Mouse (Mus musculus): ENCODE measurements at regions not wholly inside any gene's neighbourhood (a gene's known extent, or its start where the extent isn't known, plus 50 kb on each side); places are given as distances from the start of the nearest gene placed in this dataset.

- no peak overlapping the region for H3K27ac ChIP-seq
- H3K27me3 ChIP-seq (ENCODE audit: low read depth, poor library complexity, severe bottlenecking): no peaks in the 10 kb centered on the region
- no peak for DNase-seq (ENCODE audit: low spot score)
- peaks cover 25% of the 10 kb centered on the region for H3K4me1 ChIP-seq
- H3K36me3 ChIP-seq: no peaks in the 10 kb centered on the region
- 57% methylated on average over 6 of the region's 6 CpGs for WGBS
- no peaks in the 10 kb centered on the region for H3K9me3 ChIP-seq (replicated peaks)
- no peak overlapping the region for H3K4me3 ChIP-seq
Measured at GRCm38 (mm10) chr12:77694101-77694500, 456.2 kb downstream of the Fut8 start.

DNA sequence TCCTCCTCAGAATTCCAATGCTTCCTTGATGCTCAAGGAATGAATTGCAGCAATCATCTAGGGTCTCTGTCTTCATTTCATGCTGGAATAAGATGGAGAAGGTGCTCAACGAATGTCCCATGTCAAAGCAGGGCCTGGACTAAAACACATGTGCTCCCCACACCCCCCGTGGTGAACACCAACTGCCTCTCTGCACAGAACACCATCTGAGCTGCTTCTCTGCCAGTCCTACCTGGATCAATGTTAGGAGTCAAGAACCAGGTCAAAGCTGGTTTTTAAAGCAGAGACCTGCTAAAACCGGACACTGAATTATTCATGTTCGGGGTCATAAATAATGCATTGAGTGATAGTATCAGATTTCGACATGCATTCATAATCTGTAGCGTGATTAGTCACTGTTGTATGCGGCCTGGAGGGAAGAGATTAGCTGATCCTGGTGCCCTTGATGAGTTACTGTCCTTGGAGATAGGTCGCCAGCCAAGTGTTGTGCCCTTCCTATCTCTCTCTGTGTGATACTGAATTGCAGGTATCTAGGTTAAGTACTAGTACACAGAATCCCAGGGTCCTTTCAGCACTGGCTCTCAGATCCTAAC is 458.2 kb downstream of the Fut8 start:
- no peaks in the 10 kb centered on the region for H3K27me3 ChIP-seq (ENCODE audit: low read depth, poor library complexity, severe bottlenecking)
- DNase-seq (ENCODE audit: low spot score): no peak
- H3K4me3 ChIP-seq: no peak overlapping the region
- H3K4me1 ChIP-seq: peaks cover 32% of the 10 kb centered on the region
- H3K9me3 ChIP-seq (replicated peaks): no peaks in the 10 kb centered on the region
- H3K27ac ChIP-seq: no peak overlapping the region
- WGBS: 87% methylated on average over 8 of the region's 8 CpGs
- H3K36me3 ChIP-seq: no peaks in the 10 kb centered on the region

DNA sequence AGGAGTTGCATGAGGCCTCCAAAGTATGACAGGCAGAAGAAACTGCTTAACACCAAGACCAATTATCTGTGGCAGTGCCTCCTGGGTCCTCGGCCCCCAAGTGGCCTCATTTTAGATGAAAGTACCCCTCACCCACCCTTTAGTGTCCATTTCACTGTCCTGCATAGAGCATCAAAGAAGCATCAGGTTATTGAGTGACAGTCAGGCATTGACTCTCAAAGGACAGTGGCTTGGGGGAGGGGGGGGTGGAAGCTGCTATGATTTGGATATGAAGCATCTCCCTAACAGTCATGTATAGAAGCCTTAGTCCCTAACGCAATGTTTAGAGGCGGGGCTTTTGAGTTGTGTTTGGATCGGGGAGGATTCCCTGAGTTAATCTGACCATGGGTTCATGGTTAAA is 458.7 kb downstream of the Fut8 start:
- 90% methylated on average over 4 of the region's 4 CpGs for WGBS
- no peak for DNase-seq (ENCODE audit: low spot score)
- H3K27me3 ChIP-seq (ENCODE audit: low read depth, poor library complexity, severe bottlenecking): no peaks in the 10 kb centered on the region
- peaks cover 32% of the 10 kb centered on the region for H3K4me1 ChIP-seq
- H3K27ac ChIP-seq: no peak overlapping the region
- no peaks in the 10 kb centered on the region for H3K9me3 ChIP-seq (replicated peaks)
- no peaks in the 10 kb centered on the region for H3K36me3 ChIP-seq
- H3K4me3 ChIP-seq: no peak overlapping the region

- Histone ChIP-seq H3K27me3 (ENCODE audit: low read depth, poor library complexity, severe bottlenecking) (no peaks in the 10 kb centered on the region), H3K27ac (no peak overlapping the region), H3K36me3 (no peaks in the 10 kb centered on the region), H3K4me1 (peaks cover 26% of the 10 kb centered on the region), H3K9me3 (replicated peaks) (no peaks in the 10 kb centered on the region), H3K4me3 (no peak overlapping the region)
- WGBS: 79% methylated on average over 7 of the region's 7 CpGs
- no peak for DNase-seq (ENCODE audit: low spot score)
Measured at GRCm38 (mm10) chr12:77698088-77698487, 460.2 kb downstream of the Fut8 start.

DNA sequence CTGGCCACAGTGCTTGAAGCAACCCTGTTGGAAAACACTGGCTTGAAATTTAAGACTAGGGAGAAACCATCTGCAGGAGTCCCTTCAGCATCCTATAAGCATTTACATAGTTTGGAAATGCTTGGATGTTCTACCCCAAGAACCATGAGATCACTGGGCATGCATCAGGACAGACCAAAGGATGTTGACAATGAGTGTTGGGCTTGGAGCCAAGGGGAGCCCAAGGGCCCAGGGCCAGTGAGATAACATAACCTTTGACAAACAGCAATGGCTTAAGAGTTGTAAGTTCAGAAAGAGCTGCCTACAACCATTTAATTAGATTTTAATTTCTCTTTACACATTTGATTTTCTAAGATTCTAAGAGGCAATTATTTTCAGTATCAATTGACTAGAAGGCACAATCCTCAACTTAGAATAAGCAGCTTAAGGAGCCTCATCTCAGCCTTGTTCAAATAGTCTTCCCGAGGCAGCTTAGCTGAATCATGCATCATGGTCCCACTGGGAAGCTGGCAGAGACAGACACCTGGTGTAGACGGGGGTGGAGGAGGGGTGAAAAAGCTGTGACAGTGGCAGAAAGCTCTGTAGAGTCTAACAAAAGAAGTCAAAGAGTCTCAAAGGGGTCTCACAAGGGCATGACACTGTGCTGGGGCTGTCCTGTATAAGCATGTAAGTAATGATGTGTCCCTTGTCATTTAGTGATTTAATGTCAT is 462.1 kb downstream of the Fut8 start:
- peaks cover 7% of the 10 kb centered on the region for H3K4me1 ChIP-seq
- WGBS: 51% methylated on average over 2 of the region's 2 CpGs
- H3K27ac ChIP-seq: no peak overlapping the region
- H3K36me3 ChIP-seq: no peaks in the 10 kb centered on the region
- H3K9me3 ChIP-seq (replicated peaks): no peaks in the 10 kb centered on the region
- no peak overlapping the region for H3K4me3 ChIP-seq
- no peaks in the 10 kb centered on the region for H3K27me3 ChIP-seq (ENCODE audit: low read depth, poor library complexity, severe bottlenecking)
- no peak for DNase-seq (ENCODE audit: low spot score)

DNA sequence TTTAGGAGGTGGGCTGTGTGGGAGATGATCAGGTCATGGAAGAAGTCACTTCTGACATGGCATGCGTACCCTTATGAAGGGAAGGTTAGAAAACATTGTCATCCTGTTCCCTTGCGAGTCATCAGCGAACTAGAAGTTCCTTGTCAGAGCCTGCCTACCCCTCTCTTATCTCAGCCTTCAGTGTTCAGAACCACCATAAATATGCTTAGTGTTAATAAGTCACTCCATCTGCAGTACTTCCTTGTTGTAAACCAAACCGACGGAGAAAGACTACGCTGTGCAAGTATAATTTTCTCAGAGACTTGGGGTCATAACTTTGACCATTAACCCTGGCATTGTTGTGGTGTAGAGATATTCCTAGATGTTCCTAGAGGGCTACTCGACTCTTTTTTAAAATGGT is 477.6 kb downstream of the Fut8 start:
- Histone ChIP-seq H3K27me3 (ENCODE audit: low read depth, poor library complexity, severe bottlenecking) (no peaks in the 10 kb centered on the region), H3K27ac (no peak overlapping the region), H3K36me3 (no peaks in the 10 kb centered on the region), H3K4me3 (no peak overlapping the region), H3K4me1 (peaks cover 6% of the 10 kb centered on the region), H3K9me3 (replicated peaks) (no peaks in the 10 kb centered on the region)
- 79% methylated on average over 7 of the region's 7 CpGs for WGBS
- DNase-seq (ENCODE audit: low spot score): no peak

GRCm38 (mm10) chr12:77715979-77716378 is 478.1 kb downstream of the Fut8 start:
- Histone ChIP-seq H3K4me1 (peaks cover 6% of the 10 kb centered on the region), H3K4me3 (no peak overlapping the region), H3K36me3 (no peaks in the 10 kb centered on the region), H3K9me3 (replicated peaks) (no peaks in the 10 kb centered on the region), H3K27ac (no peak overlapping the region), H3K27me3 (ENCODE audit: low read depth, poor library complexity, severe bottlenecking) (no peaks in the 10 kb centered on the region)
- DNase-seq (ENCODE audit: low spot score): no peak
- 18% methylated on average over 2 of the region's 2 CpGs for WGBS

GRCm38 (mm10) chr12:77727766-77728165 is 466.3 kb upstream of the Gm6657 start:
- Histone ChIP-seq H3K9me3 (replicated peaks) (no peaks in the 10 kb centered on the region), H3K27me3 (ENCODE audit: low read depth, poor library complexity, severe bottlenecking) (no peaks in the 10 kb centered on the region), H3K4me1 (no peaks in the 10 kb centered on the region), H3K4me3 (no peak overlapping the region), H3K36me3 (no peaks in the 10 kb centered on the region), H3K27ac (no peak overlapping the region)
- WGBS: 85% methylated on average over 4 of the region's 4 CpGs
- no peak for DNase-seq (ENCODE audit: low spot score)

- H3K4me3 ChIP-seq: no peak overlapping the region
- WGBS: 56% methylated on average over 6 of the region's 6 CpGs
- no peak overlapping the region for H3K27ac ChIP-seq
- peaks cover 5% of the 10 kb centered on the region for H3K4me1 ChIP-seq
- H3K36me3 ChIP-seq: no peaks in the 10 kb centered on the region
- no peaks in the 10 kb centered on the region for H3K9me3 ChIP-seq (replicated peaks)
- H3K27me3 ChIP-seq (ENCODE audit: low read depth, poor library complexity, severe bottlenecking): no peaks in the 10 kb centered on the region
- DNase-seq (ENCODE audit: low spot score): no peak
Measured at GRCm38 (mm10) chr12:77739047-77739760, 454.8 kb upstream of the Gm6657 start.

DNA sequence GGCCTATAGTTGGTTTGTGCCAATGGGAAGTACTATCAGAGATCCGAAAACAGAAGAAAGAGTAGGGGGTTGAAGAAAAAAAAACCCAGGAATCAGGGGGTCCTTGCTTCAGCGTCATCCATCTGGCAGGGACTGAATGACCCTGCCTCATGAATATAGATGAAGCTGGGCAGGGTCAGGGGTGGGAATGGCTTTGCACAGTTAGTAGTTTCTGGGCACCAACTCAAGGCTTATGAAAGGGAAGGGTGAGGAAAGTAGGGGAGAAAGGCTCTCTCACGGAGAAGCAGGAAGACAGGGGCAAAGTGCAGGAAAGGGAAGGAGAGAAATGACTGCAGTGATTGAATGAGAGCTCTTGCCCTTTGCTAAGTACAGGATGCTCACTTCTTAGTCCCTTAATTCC is 451.3 kb upstream of the Gm6657 start:
- WGBS: 53% methylated on average over 3 of the region's 3 CpGs
- H3K27ac ChIP-seq: no peak overlapping the region
- H3K4me1 ChIP-seq: peaks cover 5% of the 10 kb centered on the region
- no peak overlapping the region for H3K4me3 ChIP-seq
- no peaks in the 10 kb centered on the region for H3K9me3 ChIP-seq (replicated peaks)
- H3K27me3 ChIP-seq (ENCODE audit: low read depth, poor library complexity, severe bottlenecking): no peaks in the 10 kb centered on the region
- no peaks in the 10 kb centered on the region for H3K36me3 ChIP-seq
- no peak for DNase-seq (ENCODE audit: low spot score)

DNA sequence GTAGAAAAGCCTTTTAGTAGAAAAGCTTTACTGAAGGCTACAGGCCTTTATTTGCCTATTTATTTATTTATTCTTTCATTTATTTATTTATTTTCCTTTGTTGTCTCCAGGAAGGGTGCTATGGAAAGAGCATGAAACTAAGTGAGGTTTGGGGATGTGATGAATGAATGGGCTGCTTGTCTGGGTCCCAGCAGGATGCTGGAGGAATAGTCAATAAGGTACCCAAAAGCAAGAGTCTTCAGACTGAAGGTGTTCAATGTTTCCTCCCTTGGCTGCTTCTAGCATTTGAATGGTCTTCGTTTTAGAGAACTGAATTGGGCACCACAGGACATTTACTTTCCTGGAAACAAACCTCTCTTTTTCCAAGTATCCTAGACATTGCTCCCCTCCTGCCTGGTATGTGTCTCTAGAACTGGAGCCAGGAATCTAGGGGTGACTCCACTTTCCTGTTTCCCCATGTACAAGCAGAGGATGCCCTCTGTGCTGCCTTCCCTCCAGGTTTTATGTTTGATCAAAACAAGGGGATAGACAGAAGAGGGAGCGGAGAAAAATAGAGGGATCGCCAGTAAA is 444.5 kb upstream of the Gm6657 start:
- no peak for DNase-seq (ENCODE audit: low spot score)
- Histone ChIP-seq H3K4me1 (no peaks in the 10 kb centered on the region), H3K36me3 (no peaks in the 10 kb centered on the region), H3K27me3 (ENCODE audit: low read depth, poor library complexity, severe bottlenecking) (no peaks in the 10 kb centered on the region), H3K4me3 (no peak overlapping the region), H3K9me3 (replicated peaks) (no peaks in the 10 kb centered on the region), H3K27ac (no peak overlapping the region)
- 84% methylated on average over 3 of the region's 3 CpGs for WGBS

DNA sequence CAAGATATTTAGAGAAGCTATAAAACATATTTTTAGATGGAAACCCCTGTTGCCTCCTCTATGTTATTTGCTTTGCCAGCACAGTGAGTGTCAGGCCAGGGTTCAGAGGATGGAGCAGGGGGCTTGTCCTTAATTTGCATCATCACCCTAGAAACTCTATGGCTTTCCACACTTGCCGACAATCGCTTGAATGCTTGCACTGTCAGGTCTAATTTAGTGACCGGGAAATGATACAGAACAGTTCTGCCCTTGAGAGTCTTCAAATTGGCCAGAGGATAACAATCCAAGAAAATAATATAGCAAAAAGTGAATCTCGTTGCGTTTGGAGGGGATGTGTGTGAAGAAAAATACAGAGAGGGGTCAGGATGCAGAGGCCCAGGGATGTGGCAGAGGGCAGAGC is 441.9 kb upstream of the Gm6657 start:
- Histone ChIP-seq H3K27ac (no peak overlapping the region), H3K36me3 (no peaks in the 10 kb centered on the region), H3K27me3 (ENCODE audit: low read depth, poor library complexity, severe bottlenecking) (no peaks in the 10 kb centered on the region), H3K9me3 (replicated peaks) (no peaks in the 10 kb centered on the region), H3K4me3 (no peak overlapping the region), H3K4me1 (no peaks in the 10 kb centered on the region)
- DNase-seq (ENCODE audit: low spot score): no peak
- 81% methylated on average over 5 of the region's 5 CpGs for WGBS

DNA sequence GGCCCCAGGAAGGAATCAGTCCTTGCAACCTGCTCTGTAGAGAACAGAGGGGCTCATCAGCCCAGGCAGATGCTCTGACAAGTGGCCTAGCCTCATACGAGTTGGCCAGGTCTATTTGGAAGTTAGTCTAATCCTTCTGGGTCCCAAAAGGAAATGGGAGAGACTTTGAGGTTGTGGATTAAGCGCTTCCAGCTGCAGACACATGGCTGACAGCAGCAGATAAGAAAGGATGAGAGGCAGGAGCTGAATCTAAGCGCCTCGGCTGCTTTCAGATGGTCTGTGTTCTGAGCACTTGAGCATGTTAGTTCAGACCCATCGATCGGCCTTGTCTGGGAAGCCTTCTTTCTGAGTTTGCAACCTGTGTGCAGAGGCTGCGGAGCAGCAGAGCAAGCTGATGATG is 438.0 kb upstream of the Gm6657 start:
- no peak for DNase-seq (ENCODE audit: low spot score)
- WGBS: 60% methylated on average over 7 of the region's 7 CpGs
- Histone ChIP-seq H3K27me3 (ENCODE audit: low read depth, poor library complexity, severe bottlenecking) (no peaks in the 10 kb centered on the region), H3K4me3 (no peak overlapping the region), H3K9me3 (replicated peaks) (no peaks in the 10 kb centered on the region), H3K4me1 (no peaks in the 10 kb centered on the region), H3K27ac (no peak overlapping the region), H3K36me3 (no peaks in the 10 kb centered on the region)

All from limb, embryonic 10.5 days (tissue).